Mouse (Mus musculus): ENCODE measurements at regions not wholly inside any gene's neighbourhood (a gene's known extent, or its start where the extent isn't known, plus 50 kb on each side); places are given as distances from the start of the nearest gene placed in this dataset.
A peak's percentile ranks its signal among the peaks of the same experiment; 100 is the strongest.

- no peak for ATAC-seq (replicated peaks; ENCODE audit: insufficient number of reproducible peaks, low FRiP score, low TSS enrichment, poor library complexity, severe bottlenecking)
Measured at GRCm38 (mm10) chr11:22636761-22637557, 125.1 kb downstream of the Tmem17 start.

DNA sequence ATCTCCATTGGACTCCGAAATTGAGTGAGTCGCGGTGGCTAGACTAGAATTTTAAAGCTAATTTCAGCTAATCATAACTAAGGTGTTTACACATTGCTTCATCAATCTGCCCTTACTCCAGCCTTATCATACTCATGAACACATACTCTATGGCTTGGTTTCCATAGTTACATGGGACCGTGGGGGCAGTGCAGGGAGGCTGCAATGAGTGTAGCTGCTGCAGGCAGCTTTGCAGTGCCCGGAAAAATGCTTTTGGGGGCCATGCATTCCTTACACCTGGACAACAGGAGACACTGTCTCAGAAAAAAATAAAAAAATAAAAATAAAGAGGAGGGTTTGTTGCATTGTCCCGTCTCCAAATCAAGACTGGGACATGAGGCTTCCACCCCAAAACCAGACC is 126.3 kb downstream of the Tmem17 start:
- no peak for ATAC-seq (replicated peaks; ENCODE audit: insufficient number of reproducible peaks, low FRiP score, low TSS enrichment, poor library complexity, severe bottlenecking)

- no peak for ATAC-seq (replicated peaks; ENCODE audit: insufficient number of reproducible peaks, low FRiP score, low TSS enrichment, poor library complexity, severe bottlenecking)
Measured at GRCm38 (mm10) chr11:22638700-22639099, 126.8 kb downstream of the Tmem17 start.

GRCm38 (mm10) chr11:22640371-22640990 is 128.6 kb downstream of the Tmem17 start:
- ATAC-seq (replicated peaks; ENCODE audit: insufficient number of reproducible peaks, low FRiP score, low TSS enrichment, poor library complexity, severe bottlenecking): no peak

DNA sequence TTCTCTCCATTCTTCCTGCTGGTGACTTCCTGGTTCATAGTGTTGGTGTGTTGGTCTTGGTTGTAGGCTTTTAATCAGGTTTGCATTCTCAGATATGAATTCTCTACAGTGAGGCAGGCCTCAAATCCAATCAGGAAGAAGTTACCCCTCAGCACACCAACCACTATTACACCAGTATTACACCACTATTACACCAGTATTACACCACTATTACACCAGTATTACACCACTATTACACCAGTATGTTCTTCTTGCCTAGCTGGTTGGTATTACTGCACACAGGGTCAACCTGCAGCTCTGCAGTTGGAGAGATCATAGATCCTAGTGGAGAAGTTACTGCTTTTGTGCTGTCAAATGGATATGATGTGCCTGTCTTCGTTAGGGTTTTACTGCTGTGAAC is 129.6 kb downstream of the Tmem17 start:
- ATAC-seq (replicated peaks; ENCODE audit: insufficient number of reproducible peaks, low FRiP score, low TSS enrichment, poor library complexity, severe bottlenecking): no peak

DNA sequence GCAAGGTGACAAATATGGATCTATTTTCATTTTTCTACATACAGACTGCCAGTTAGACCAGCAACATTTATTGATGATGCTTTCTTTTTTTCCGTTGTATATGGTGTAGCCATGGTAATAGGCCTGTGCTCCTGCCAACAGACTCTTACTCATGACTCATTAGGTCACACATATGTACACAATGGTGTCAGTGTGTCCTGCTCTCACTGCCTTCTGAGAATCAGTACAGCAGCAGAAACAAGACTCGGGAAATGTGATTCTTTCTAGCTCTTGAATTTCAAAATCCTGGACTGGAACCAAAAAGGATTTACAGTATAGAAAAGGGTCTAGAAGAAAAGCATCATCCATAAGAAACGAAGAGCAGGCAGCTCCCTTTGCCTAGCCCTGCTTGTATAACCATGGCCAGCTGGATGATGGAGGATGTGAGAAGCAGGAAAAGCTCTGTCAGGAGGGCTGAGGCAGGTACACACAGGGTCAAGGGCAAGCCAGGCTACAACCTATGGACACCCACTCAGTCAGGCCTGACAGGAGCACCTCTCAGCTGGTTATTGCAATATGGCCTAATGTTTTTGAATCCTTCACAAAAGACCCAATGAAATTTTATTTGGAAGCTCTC is 132.2 kb downstream of the Tmem17 start:
- ATAC-seq (replicated peaks; ENCODE audit: insufficient number of reproducible peaks, low FRiP score, low TSS enrichment, poor library complexity, severe bottlenecking): no peak

GRCm38 (mm10) chr11:22644877-22645276 is 133.0 kb downstream of the Tmem17 start:
- no peak for ATAC-seq (replicated peaks; ENCODE audit: insufficient number of reproducible peaks, low FRiP score, low TSS enrichment, poor library complexity, severe bottlenecking)

DNA sequence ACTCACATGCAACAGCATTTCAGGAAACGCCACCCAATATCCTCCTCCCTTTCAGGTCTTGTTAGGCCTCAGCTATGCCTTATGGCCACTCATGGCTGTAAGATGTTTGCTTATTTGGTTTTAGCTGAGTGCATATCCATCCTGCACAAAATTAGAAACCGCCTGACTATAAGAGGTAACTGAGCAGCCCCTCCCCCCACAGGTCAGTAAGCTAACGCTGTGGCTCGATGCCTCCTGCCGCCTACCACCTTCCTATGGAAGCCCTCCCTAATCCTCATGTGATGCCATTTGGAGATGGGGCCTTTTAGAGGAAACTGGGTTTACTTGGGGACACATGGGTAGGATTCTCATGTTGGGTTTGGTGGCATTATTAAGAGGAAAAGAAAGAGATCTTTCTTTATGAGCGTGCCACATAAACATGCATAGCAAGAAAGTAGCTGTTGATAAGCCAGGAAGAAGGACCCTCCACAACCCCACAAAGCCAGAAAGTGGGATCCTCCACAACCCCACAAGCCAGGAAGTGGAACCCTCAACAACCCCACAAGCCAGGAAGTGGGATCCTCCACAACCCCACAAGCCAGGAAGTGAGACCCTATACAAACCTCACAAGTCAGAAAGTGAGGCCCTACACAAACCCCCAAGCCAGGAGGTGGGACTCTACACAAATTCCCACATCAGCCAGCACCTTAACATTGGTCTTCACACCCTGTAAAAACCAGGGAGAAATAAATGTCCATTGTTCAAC is 134.5 kb downstream of the Tmem17 start:
- no peak for ATAC-seq (replicated peaks; ENCODE audit: insufficient number of reproducible peaks, low FRiP score, low TSS enrichment, poor library complexity, severe bottlenecking)

DNA sequence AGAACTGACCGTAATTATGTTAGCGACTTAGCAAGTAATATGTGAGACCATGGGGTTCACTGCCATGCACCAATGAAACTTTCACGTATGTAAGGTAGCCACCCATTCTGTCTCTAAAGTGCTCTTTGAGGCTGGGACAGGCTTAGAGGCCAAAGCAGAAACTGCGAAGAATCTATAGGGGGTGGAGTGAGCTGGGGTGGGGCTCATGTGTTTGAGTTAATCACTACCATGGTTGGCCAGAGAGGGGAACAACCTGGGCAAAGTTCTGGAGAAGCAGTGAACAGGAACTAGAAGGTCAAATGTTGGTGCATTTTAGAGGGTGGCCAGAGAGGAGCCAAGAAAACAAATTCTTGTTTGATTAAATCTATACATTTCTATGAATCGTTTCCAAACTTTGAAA is 136.4 kb downstream of the Tmem17 start:
- ATAC-seq (replicated peaks; ENCODE audit: insufficient number of reproducible peaks, low FRiP score, low TSS enrichment, poor library complexity, severe bottlenecking): no peak

DNA sequence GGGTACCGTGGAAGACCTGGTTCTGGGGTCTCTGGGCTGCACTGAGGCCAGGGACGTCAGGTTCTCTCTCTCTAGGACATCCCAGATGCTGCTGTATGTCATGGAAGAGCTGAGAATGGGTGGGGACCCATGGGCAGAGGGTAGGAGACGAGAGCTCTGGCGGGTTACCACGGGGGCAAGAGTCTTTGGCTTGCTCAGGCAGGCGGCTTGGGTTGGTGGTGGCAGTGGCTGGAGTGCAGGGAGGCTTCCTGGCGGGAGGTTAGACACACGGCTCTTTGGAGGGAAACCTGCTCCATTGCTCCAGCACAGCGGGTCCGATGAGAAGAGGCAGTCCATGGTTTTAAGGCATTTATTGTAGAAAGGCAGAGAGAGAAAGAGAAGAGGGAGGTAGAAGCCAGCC is 138.9 kb downstream of the Tmem17 start:
- no peak for ATAC-seq (replicated peaks; ENCODE audit: insufficient number of reproducible peaks, low FRiP score, low TSS enrichment, poor library complexity, severe bottlenecking)

GRCm38 (mm10) chr11:22651313-22651712 is 139.4 kb downstream of the Tmem17 start:
- no peak for ATAC-seq (replicated peaks; ENCODE audit: insufficient number of reproducible peaks, low FRiP score, low TSS enrichment, poor library complexity, severe bottlenecking)

GRCm38 (mm10) chr11:22651911-22652310 is 140.0 kb downstream of the Tmem17 start:
- no peak for ATAC-seq (replicated peaks; ENCODE audit: insufficient number of reproducible peaks, low FRiP score, low TSS enrichment, poor library complexity, severe bottlenecking)

- ATAC-seq (replicated peaks; ENCODE audit: insufficient number of reproducible peaks, low FRiP score, low TSS enrichment, poor library complexity, severe bottlenecking): no peak
Measured at GRCm38 (mm10) chr11:22652931-22653330, 141.0 kb downstream of the Tmem17 start.

DNA sequence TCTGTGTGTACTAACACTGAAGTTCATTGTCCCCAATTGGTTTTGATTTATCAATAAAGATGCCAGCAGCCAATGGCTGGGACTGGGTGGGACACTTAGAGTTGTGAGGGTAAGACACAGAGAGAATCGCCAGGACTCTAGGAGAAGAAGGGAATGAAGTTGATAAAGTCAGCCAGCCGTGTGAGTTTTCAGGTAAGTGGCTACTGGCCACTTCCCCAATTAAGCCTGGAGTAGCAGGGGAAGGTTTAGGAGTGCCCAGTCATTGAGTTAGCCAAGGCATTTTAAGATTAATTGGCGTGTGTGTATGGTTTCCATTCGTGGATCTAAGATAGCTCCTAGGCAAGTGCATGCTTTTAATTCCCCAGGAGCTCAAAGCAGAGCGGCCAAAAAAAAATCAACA is 141.5 kb downstream of the Tmem17 start:
- no peak for ATAC-seq (replicated peaks; ENCODE audit: insufficient number of reproducible peaks, low FRiP score, low TSS enrichment, poor library complexity, severe bottlenecking)

DNA sequence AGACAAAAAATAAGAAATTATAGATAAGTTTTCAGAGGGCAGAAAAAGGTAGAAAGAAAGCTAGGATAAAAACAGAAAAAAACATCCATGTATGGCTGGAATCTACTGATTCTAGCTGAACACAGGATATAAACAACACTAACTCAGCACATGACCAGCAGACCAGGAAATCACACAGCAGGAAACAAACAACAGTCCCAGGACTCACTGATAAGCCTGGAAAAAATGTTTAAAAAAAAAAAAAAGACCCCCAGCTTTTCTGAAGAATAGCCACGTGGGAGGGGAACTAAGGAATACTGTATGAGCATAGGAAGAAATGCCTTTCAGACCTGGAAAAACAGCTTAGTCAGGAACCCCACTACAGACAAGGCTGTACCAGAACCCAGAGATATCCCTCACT is 145.7 kb downstream of the Tmem17 start:
- no peak for ATAC-seq (replicated peaks; ENCODE audit: insufficient number of reproducible peaks, low FRiP score, low TSS enrichment, poor library complexity, severe bottlenecking)

- ATAC-seq (replicated peaks; ENCODE audit: insufficient number of reproducible peaks, low FRiP score, low TSS enrichment, poor library complexity, severe bottlenecking): no peak
Measured at GRCm38 (mm10) chr11:22661072-22661471, 149.2 kb downstream of the Tmem17 start.

GRCm38 (mm10) chr11:22661713-22662551 is 150.0 kb downstream of the Tmem17 start:
- no peak for ATAC-seq (replicated peaks; ENCODE audit: insufficient number of reproducible peaks, low FRiP score, low TSS enrichment, poor library complexity, severe bottlenecking)

GRCm38 (mm10) chr11:22665978-22666377 is 154.1 kb downstream of the Tmem17 start:
- peak; percentile 61 for ATAC-seq (replicated peaks; ENCODE audit: insufficient number of reproducible peaks, low FRiP score, low TSS enrichment, poor library complexity, severe bottlenecking)

- no peak for ATAC-seq (replicated peaks; ENCODE audit: insufficient number of reproducible peaks, low FRiP score, low TSS enrichment, poor library complexity, severe bottlenecking)
Measured at GRCm38 (mm10) chr11:22666378-22666777, 154.5 kb downstream of the Tmem17 start.
